Comparison of ENCODE assay signal across 10 mouse cellular contexts in genomic region chr1:44437822-44438221, GRCm38 (mm10).
DNase-seq lines count a peak whose midpoint lies in the region; ATAC-seq and TF ChIP-seq lines count a peak whose summit lies in the region.
"Had no signal": no experiment of that assay in that cellular context is flagged by ENCODE, and none has a peak within 500 bp of the region (broad histone marks: within the 10 kb centered on the region; RNA-seq: fewer than 3 reads in every experiment).

No protein-coding gene starts in this region.

- no peaks in the 10 kb centered on the region for H3K36me3 ChIP-seq in kidney, postnatal 0 days (ENCODE audit: insufficient read depth, low read length)

- no peaks in the 10 kb centered on the region for H3K27me3 ChIP-seq in kidney, postnatal 0 days (ENCODE audit: insufficient read depth, low read length)

- no peak for ATAC-seq in kidney, postnatal 0 days (replicated peaks; ENCODE audit: low FRiP score, low read depth)

- H3K9me3 ChIP-seq in kidney, postnatal 0 days (replicated peaks; ENCODE audit: low read length) = no peaks in the 10 kb centered on the region

- no peak overlapping the region for H3K27ac ChIP-seq in kidney, postnatal 0 days

- H3K4me2 ChIP-seq in kidney, postnatal 0 days (ENCODE audit: low read length) = no peak overlapping the region

- no peak overlapping the region for H3K9ac ChIP-seq in kidney, postnatal 0 days (ENCODE audit: low read depth, low read length)

- peak; percentile 27; the same call in 1 of the 2 replicates for TF ChIP-seq CTCF in kidney, postnatal 0 days (IDR thresholded peaks at IDR 0.05; ENCODE audit: low read depth)

- 87% methylated on average over 2 of the region's 2 CpGs for WGBS in kidney, postnatal 0 days

- no peak overlapping the region for H3K4me3 ChIP-seq in kidney, postnatal 0 days (replicated peaks; ENCODE audit: low read depth, low read length)

- no peaks in the 10 kb centered on the region for H3K4me1 ChIP-seq in kidney, postnatal 0 days (replicated peaks; ENCODE audit: insufficient read depth, low read length)

- DNase-seq in adrenal gland, adult (ENCODE audit: inconsistent age in 2 of 2, low spot score in 1 of 2) = peak; percentile 5 to 44
- DNase-seq in adrenal gland, adult 18-20 months (ENCODE audit: low spot score in 2 of 2) = no peak
- no peak for DNase-seq in kidney, postnatal 0 days (ENCODE audit: low spot score)
- no peak for DNase-seq in kidney, adult 11 months
- peak; percentile 3 for DNase-seq in urinary bladder, postnatal 14 days (ENCODE audit: low spot score)
- DNase-seq in urinary bladder, postnatal 10 days (ENCODE audit: low spot score) = no peak
- peak; percentile 1 for DNase-seq in yolk sac, embryonic 10.5 days (ENCODE audit: low spot score)
- no peak for DNase-seq in gastrocnemius, postnatal 25 days
- DNase-seq: B cell, adult 2 months; spleen, adult 18-20 months had no signal

Comparison
In these comparisons a context has a peak if more than half of its experiments do, and no peak if none do; other contexts are left out.
1. DNase-seq: peak in adrenal gland, adult (2 of 2), urinary bladder, postnatal 14 days (single experiment) and yolk sac, embryonic 10.5 days (single experiment); none in adrenal gland, adult 18-20 months (0 of 2), kidney, postnatal 0 days (single experiment), kidney, adult 11 months (single experiment), urinary bladder, postnatal 10 days (single experiment) and gastrocnemius, postnatal 25 days (single experiment).